Mouse (Mus musculus): ENCODE measurements around the gene Arhgap31. TPM values are rescaled to one million over a fixed set of nuclear protein-coding genes. Genes with fewer than 3 reads are reported as not detected.
A peak's percentile ranks its signal among the peaks of the same experiment; 100 is the strongest.

Arhgap31 gene
- polyA plus RNA-seq, 1 experiment from 2014 or later, result 33.9 TPM

GRCm38 (mm10) chr16:38625411-38625810 is 87.7 kb downstream of the Arhgap31 start:
- no peak for ATAC-seq (replicated peaks; ENCODE audit: insufficient number of reproducible peaks, low FRiP score, low TSS enrichment)
- no peaks in the 10 kb centered on the region for H3K27me3 ChIP-seq (ENCODE audit: control insufficient read depth, insufficient read depth, low read length)
- WGBS (ENCODE audit: insufficient replicate concordance), result 61% methylated on average over 7 of the region's 7 CpGs
- H3K4me2 ChIP-seq, result no peak overlapping the region
- peaks cover 78% of the 10 kb centered on the region for H3K4me1 ChIP-seq (ENCODE audit: control insufficient read depth, insufficient read depth, low read length)
- H3K9ac ChIP-seq (ENCODE audit: low read depth, low read length), result no peak overlapping the region
- H3K4me3 ChIP-seq (ENCODE audit: low read depth, low read length), result no peak overlapping the region
- peaks cover 12% of the 10 kb centered on the region for H3K36me3 ChIP-seq (ENCODE audit: control insufficient read depth, insufficient read depth, low read length)
- no peaks in the 10 kb centered on the region for H3K9me3 ChIP-seq (replicated peaks; ENCODE audit: control insufficient read depth, low read length)
- H3K27ac ChIP-seq (ENCODE audit: low read depth, low read length), result peak overlapping the region; percentile 87

- Histone ChIP-seq H3K4me2 (peak overlapping the region; percentile 24), H3K4me1 (ENCODE audit: control insufficient read depth, insufficient read depth, low read length) (peaks cover 67% of the 10 kb centered on the region), H3K27ac (ENCODE audit: low read depth, low read length) (peak overlapping the region; percentile 87), H3K9ac (ENCODE audit: low read depth, low read length) (no peak overlapping the region), H3K36me3 (ENCODE audit: control insufficient read depth, insufficient read depth, low read length) (peaks cover 12% of the 10 kb centered on the region), H3K4me3 (ENCODE audit: low read depth, low read length) (no peak overlapping the region), H3K9me3 (replicated peaks; ENCODE audit: control insufficient read depth, low read length) (no peaks in the 10 kb centered on the region), H3K27me3 (ENCODE audit: control insufficient read depth, insufficient read depth, low read length) (no peaks in the 10 kb centered on the region)
- ATAC-seq (replicated peaks; ENCODE audit: insufficient number of reproducible peaks, low FRiP score, low TSS enrichment), result peak; percentile 50; the same call in 1 of the 2 replicates
- WGBS (ENCODE audit: insufficient replicate concordance), result 47% methylated on average over 11 of the region's 11 CpGs
Measured at GRCm38 (mm10) chr16:38624303-38624702, 88.8 kb downstream of the Arhgap31 start.

GRCm38 (mm10) chr16:38622283-38622682 is 90.8 kb downstream of the Arhgap31 start:
- peaks cover 15% of the 10 kb centered on the region for H3K36me3 ChIP-seq (ENCODE audit: control insufficient read depth, insufficient read depth, low read length)
- no peak overlapping the region for H3K27ac ChIP-seq (ENCODE audit: low read depth, low read length)
- WGBS (ENCODE audit: insufficient replicate concordance), result 62% methylated on average over 2 of the region's 2 CpGs
- no peaks in the 10 kb centered on the region for H3K9me3 ChIP-seq (replicated peaks; ENCODE audit: control insufficient read depth, low read length)
- no peak overlapping the region for H3K4me2 ChIP-seq
- H3K27me3 ChIP-seq (ENCODE audit: control insufficient read depth, insufficient read depth, low read length), result no peaks in the 10 kb centered on the region
- ATAC-seq (replicated peaks; ENCODE audit: insufficient number of reproducible peaks, low FRiP score, low TSS enrichment), result no peak
- peaks cover 49% of the 10 kb centered on the region for H3K4me1 ChIP-seq (ENCODE audit: control insufficient read depth, insufficient read depth, low read length)
- no peak overlapping the region for H3K9ac ChIP-seq (ENCODE audit: low read depth, low read length)
- H3K4me3 ChIP-seq (ENCODE audit: low read depth, low read length), result no peak overlapping the region

GRCm38 (mm10) chr16:38620696-38621450 is 92.2 kb downstream of the Arhgap31 start:
- no peak overlapping the region for H3K9ac ChIP-seq (ENCODE audit: low read depth, low read length)
- 64% methylated on average over 16 of the region's 16 CpGs for WGBS (ENCODE audit: insufficient replicate concordance)
- peaks cover 36% of the 10 kb centered on the region for H3K4me1 ChIP-seq (ENCODE audit: control insufficient read depth, insufficient read depth, low read length)
- no peak overlapping the region for H3K4me2 ChIP-seq
- H3K27me3 ChIP-seq (ENCODE audit: control insufficient read depth, insufficient read depth, low read length), result no peaks in the 10 kb centered on the region
- no peak overlapping the region for H3K4me3 ChIP-seq (ENCODE audit: low read depth, low read length)
- ATAC-seq (replicated peaks; ENCODE audit: insufficient number of reproducible peaks, low FRiP score, low TSS enrichment), result no peak
- H3K9me3 ChIP-seq (replicated peaks; ENCODE audit: control insufficient read depth, low read length), result no peaks in the 10 kb centered on the region
- H3K36me3 ChIP-seq (ENCODE audit: control insufficient read depth, insufficient read depth, low read length), result peaks cover 19% of the 10 kb centered on the region
- H3K27ac ChIP-seq (ENCODE audit: low read depth, low read length), result 0 out of 2 replicates have a peak overlapping the region, but pooled peaks have one; percentile 18

- Histone ChIP-seq H3K9ac (ENCODE audit: low read depth, low read length) (no peak overlapping the region), H3K27ac (ENCODE audit: low read depth, low read length) (no peak overlapping the region), H3K27me3 (ENCODE audit: control insufficient read depth, insufficient read depth, low read length) (no peaks in the 10 kb centered on the region), H3K4me2 (no peak overlapping the region), H3K36me3 (ENCODE audit: control insufficient read depth, insufficient read depth, low read length) (peaks cover 24% of the 10 kb centered on the region), H3K4me1 (ENCODE audit: control insufficient read depth, insufficient read depth, low read length) (peaks cover 19% of the 10 kb centered on the region), H3K4me3 (ENCODE audit: low read depth, low read length) (no peak overlapping the region), H3K9me3 (replicated peaks; ENCODE audit: control insufficient read depth, low read length) (no peaks in the 10 kb centered on the region)
- WGBS (ENCODE audit: insufficient replicate concordance), result 29% methylated on average over 6 of the region's 6 CpGs
- ATAC-seq (replicated peaks; ENCODE audit: insufficient number of reproducible peaks, low FRiP score, low TSS enrichment), result no peak
Measured at GRCm38 (mm10) chr16:38619054-38619453, 94.0 kb downstream of the Arhgap31 start.

- Histone ChIP-seq H3K27me3 (ENCODE audit: control insufficient read depth, insufficient read depth, low read length) (no peaks in the 10 kb centered on the region), H3K9ac (ENCODE audit: low read depth, low read length) (no peak overlapping the region), H3K9me3 (replicated peaks; ENCODE audit: control insufficient read depth, low read length) (no peaks in the 10 kb centered on the region), H3K4me1 (ENCODE audit: control insufficient read depth, insufficient read depth, low read length) (peaks cover 10% of the 10 kb centered on the region), H3K27ac (ENCODE audit: low read depth, low read length) (no peak overlapping the region), H3K4me2 (no peak overlapping the region), H3K4me3 (ENCODE audit: low read depth, low read length) (no peak overlapping the region), H3K36me3 (ENCODE audit: control insufficient read depth, insufficient read depth, low read length) (peaks cover 27% of the 10 kb centered on the region)
- 92% methylated on average over 13 of the region's 13 CpGs for WGBS (ENCODE audit: insufficient replicate concordance)
- ATAC-seq (replicated peaks; ENCODE audit: insufficient number of reproducible peaks, low FRiP score, low TSS enrichment), result no peak
Measured at GRCm38 (mm10) chr16:38617977-38618376, 95.1 kb downstream of the Arhgap31 start.

- Histone ChIP-seq H3K27ac (ENCODE audit: low read depth, low read length) (no peak overlapping the region), H3K4me2 (no peak overlapping the region), H3K36me3 (ENCODE audit: control insufficient read depth, insufficient read depth, low read length) (peaks cover 55% of the 10 kb centered on the region), H3K4me1 (ENCODE audit: control insufficient read depth, insufficient read depth, low read length) (no peaks in the 10 kb centered on the region), H3K9ac (ENCODE audit: low read depth, low read length) (no peak overlapping the region), H3K9me3 (replicated peaks; ENCODE audit: control insufficient read depth, low read length) (no peaks in the 10 kb centered on the region), H3K27me3 (ENCODE audit: control insufficient read depth, insufficient read depth, low read length) (no peaks in the 10 kb centered on the region), H3K4me3 (ENCODE audit: low read depth, low read length) (no peak overlapping the region)
- WGBS (ENCODE audit: insufficient replicate concordance), result 90% methylated on average over 6 of the region's 6 CpGs
- ATAC-seq (replicated peaks; ENCODE audit: insufficient number of reproducible peaks, low FRiP score, low TSS enrichment), result no peak
Measured at GRCm38 (mm10) chr16:38613646-38614045, 99.4 kb downstream of the Arhgap31 start.

GRCm38 (mm10) chr16:38612646-38613045 is 100.4 kb downstream of the Arhgap31 start:
- 89% methylated on average over 5 of the region's 5 CpGs for WGBS (ENCODE audit: insufficient replicate concordance)
- Histone ChIP-seq H3K27me3 (ENCODE audit: control insufficient read depth, insufficient read depth, low read length) (no peaks in the 10 kb centered on the region), H3K36me3 (ENCODE audit: control insufficient read depth, insufficient read depth, low read length) (peaks cover 57% of the 10 kb centered on the region), H3K9ac (ENCODE audit: low read depth, low read length) (no peak overlapping the region), H3K4me2 (no peak overlapping the region), H3K27ac (ENCODE audit: low read depth, low read length) (no peak overlapping the region), H3K4me1 (ENCODE audit: control insufficient read depth, insufficient read depth, low read length) (no peaks in the 10 kb centered on the region), H3K4me3 (ENCODE audit: low read depth, low read length) (no peak overlapping the region), H3K9me3 (replicated peaks; ENCODE audit: control insufficient read depth, low read length) (no peaks in the 10 kb centered on the region)
- ATAC-seq (replicated peaks; ENCODE audit: insufficient number of reproducible peaks, low FRiP score, low TSS enrichment), result no peak

- ATAC-seq (replicated peaks; ENCODE audit: insufficient number of reproducible peaks, low FRiP score, low TSS enrichment), result no peak
- peaks cover 72% of the 10 kb centered on the region for H3K36me3 ChIP-seq (ENCODE audit: control insufficient read depth, insufficient read depth, low read length)
- no peak overlapping the region for H3K4me2 ChIP-seq
- WGBS (ENCODE audit: insufficient replicate concordance), result 68% methylated on average over 18 of the region's 18 CpGs
- H3K27me3 ChIP-seq (ENCODE audit: control insufficient read depth, insufficient read depth, low read length), result no peaks in the 10 kb centered on the region
- H3K9me3 ChIP-seq (replicated peaks; ENCODE audit: control insufficient read depth, low read length), result no peaks in the 10 kb centered on the region
- no peak overlapping the region for H3K4me3 ChIP-seq (ENCODE audit: low read depth, low read length)
- H3K9ac ChIP-seq (ENCODE audit: low read depth, low read length), result no peak overlapping the region
- H3K4me1 ChIP-seq (ENCODE audit: control insufficient read depth, insufficient read depth, low read length), result no peaks in the 10 kb centered on the region
- H3K27ac ChIP-seq (ENCODE audit: low read depth, low read length), result no peak overlapping the region
Measured at GRCm38 (mm10) chr16:38609092-38609491, 104.0 kb downstream of the Arhgap31 start.

Data from heart, embryonic 11.5 days (tissue).